21 mouse cellular contexts compared by ENCODE assay signal in the genomic region with DNA sequence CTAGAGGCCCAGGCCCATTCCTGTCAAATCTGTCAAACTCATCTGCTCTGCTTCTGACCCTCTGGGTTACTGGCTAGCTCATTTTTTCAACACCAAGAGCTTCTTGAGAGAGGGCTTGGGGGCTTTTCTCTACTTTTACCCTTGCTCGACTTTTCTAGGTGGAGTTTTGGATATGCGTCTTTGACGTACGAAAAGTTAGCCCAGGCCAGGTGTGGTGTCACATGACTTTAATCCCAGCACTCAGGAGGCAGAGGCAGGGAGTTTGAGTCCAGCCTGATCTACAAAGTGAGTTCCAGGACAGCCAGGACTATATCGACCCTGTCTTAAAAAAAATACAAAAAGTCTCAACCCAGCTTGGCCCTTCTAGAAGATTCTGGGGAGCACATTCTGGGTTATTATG. TPM values are rescaled to one million over a fixed set of nuclear protein-coding genes. Genes with fewer than 3 reads are reported as not detected.
DNase-seq lines count a peak whose midpoint lies in the region; ATAC-seq and TF ChIP-seq lines count a peak whose summit lies in the region.
"Had no signal": no experiment of that assay in that cellular context is flagged by ENCODE, and none has a peak within 500 bp of the region (broad histone marks: within the 10 kb centered on the region; RNA-seq: fewer than 3 reads in every experiment).

No protein-coding gene starts in this region.

- no peak overlapping the region for H3K4me2 ChIP-seq in hindbrain, embryonic 14.5 days (replicated peaks)
- H3K4me2 ChIP-seq in liver, embryonic 13.5 days = peak overlapping the region; percentile 88
- H3K4me2 ChIP-seq: limb, embryonic 13.5 days had no signal

- DNase-seq in hindbrain, embryonic 10.5 days (ENCODE audit: low spot score) = no peak
- no peak for DNase-seq in hindbrain, embryonic 14.5 days (ENCODE audit: low spot score)
- no peak for DNase-seq in G1E (ENCODE audit: low spot score)
- no peak for DNase-seq in liver, embryonic 13.5 days
- DNase-seq in left cerebral cortex, postnatal 10 days (ENCODE audit: extremely low spot score in 1 of 2, low spot score in 2 of 2) = no peak
- DNase-seq: cerebellum, adult 11-12 months had no signal

- 83% methylated on average over 5 of the region's 5 CpGs for WGBS in hindbrain, embryonic 10.5 days
- 92% methylated on average over 5 of the region's 5 CpGs for WGBS in hindbrain, embryonic 14.5 days
- WGBS in liver, embryonic 13.5 days (ENCODE audit: insufficient replicate concordance) = 45% methylated on average over 5 of the region's 5 CpGs

- peaks cover 93% of the 10 kb centered on the region for H3K4me1 ChIP-seq in erythroblast, embryonic 14.5 days (ENCODE audit: control insufficient read depth)
- peaks cover 52% of the 10 kb centered on the region for H3K4me1 ChIP-seq in hindbrain, embryonic 10.5 days (replicated peaks)
- H3K4me1 ChIP-seq in hindbrain, embryonic 14.5 days (replicated peaks; ENCODE audit: control insufficient read depth, insufficient read depth, low read length) = peaks cover 4% of the 10 kb centered on the region; the same call in 1 of the 2 replicates
- peaks cover 88% of the 10 kb centered on the region for H3K4me1 ChIP-seq in G1E (ENCODE audit: insufficient read depth, low read depth, low read length)
- H3K4me1 ChIP-seq in liver, embryonic 13.5 days (replicated peaks) = peaks cover 85% of the 10 kb centered on the region

- H3K27me3 ChIP-seq in erythroblast, embryonic 14.5 days (ENCODE audit: control insufficient read depth) = no peaks in the 10 kb centered on the region
- H3K27me3 ChIP-seq in hindbrain, embryonic 10.5 days (ENCODE audit: insufficient read depth, poor library complexity, severe bottlenecking) = peaks cover 4% of the 10 kb centered on the region; the same call in 1 of the 2 replicates
- no peaks in the 10 kb centered on the region for H3K27me3 ChIP-seq in hindbrain, embryonic 14.5 days (ENCODE audit: control insufficient read depth, insufficient read depth, low read length)
- peaks cover 5% of the 10 kb centered on the region for H3K27me3 ChIP-seq in G1E (ENCODE audit: insufficient read depth, low read length)
- H3K27me3 ChIP-seq in liver, embryonic 13.5 days = peaks cover 5% of the 10 kb centered on the region
- H3K27me3 ChIP-seq: limb, embryonic 13.5 days had no signal

- no peak for ATAC-seq in erythroblast, adult 5-6 weeks (replicated peaks; ENCODE audit: low FRiP score, poor library complexity, severe bottlenecking)
- no peak for ATAC-seq in hindbrain, embryonic 14.5 days (ENCODE audit: low FRiP score)
- ATAC-seq in G1E (ENCODE audit: extremely low read depth, insufficient number of reproducible peaks, low FRiP score, poor library complexity, severe bottlenecking) = no peak
- no peak for ATAC-seq in liver, embryonic 13.5 days (ENCODE audit: low read depth)
- no peak for ATAC-seq in granulocyte monocyte progenitor cell, adult 5-6 weeks (replicated peaks; ENCODE audit: poor library complexity, severe bottlenecking)
- ATAC-seq: forebrain, embryonic 16.5 days; hindbrain, postnatal 0 days had no signal

- intact Hi-C loops in left cerebral cortex, postnatal 10 days (cut with DNase I) = loop anchor here (5.0 kb wide), 2 partner anchors 104 to 129 kb away; no protein-coding TSS in a partner anchor

- H3K36me3 ChIP-seq in erythroblast, embryonic 14.5 days (ENCODE audit: control insufficient read depth) = peaks cover 39% of the 10 kb centered on the region
- no peaks in the 10 kb centered on the region for H3K36me3 ChIP-seq in hindbrain, embryonic 10.5 days
- no peaks in the 10 kb centered on the region for H3K36me3 ChIP-seq in hindbrain, embryonic 14.5 days (replicated peaks; ENCODE audit: control insufficient read depth, insufficient read depth)
- no peaks in the 10 kb centered on the region for H3K36me3 ChIP-seq in G1E (replicated peaks)
- H3K36me3 ChIP-seq in liver, embryonic 13.5 days = no peaks in the 10 kb centered on the region
- H3K36me3 ChIP-seq: limb, embryonic 13.5 days had no signal

- H3K9me3 ChIP-seq in erythroblast, embryonic 14.5 days (ENCODE audit: control insufficient read depth, low read length) = no peaks in the 10 kb centered on the region
- H3K9me3 ChIP-seq in hindbrain, embryonic 10.5 days = no peaks in the 10 kb centered on the region
- no peaks in the 10 kb centered on the region for H3K9me3 ChIP-seq in hindbrain, embryonic 14.5 days (ENCODE audit: control insufficient read depth, low read length)
- no peaks in the 10 kb centered on the region for H3K9me3 ChIP-seq in G1E (replicated peaks)
- H3K9me3 ChIP-seq in liver, embryonic 13.5 days (replicated peaks) = no peaks in the 10 kb centered on the region
- H3K9me3 ChIP-seq: limb, embryonic 13.5 days had no signal

- H3K4me3 ChIP-seq in erythroblast, embryonic 14.5 days (replicated peaks) = peak overlapping the region; percentile 67
- H3K4me3 ChIP-seq in hindbrain, embryonic 10.5 days = no peak overlapping the region
- no peak overlapping the region for H3K4me3 ChIP-seq in hindbrain, embryonic 14.5 days (replicated peaks; ENCODE audit: low read length)
- H3K4me3 ChIP-seq in G1E (ENCODE audit: low read depth, low read length) = peak overlapping the region; percentile 64; the same call in 1 of the 2 replicates
- peak overlapping the region; percentile 60 for H3K4me3 ChIP-seq in liver, embryonic 13.5 days (replicated peaks)
- H3K4me3 ChIP-seq: limb, embryonic 13.5 days had no signal

- peak overlapping the region; percentile 71; the same call in 1 of the 2 replicates for H3K27ac ChIP-seq in hindbrain, embryonic 10.5 days
- H3K27ac ChIP-seq in hindbrain, embryonic 14.5 days = no peak overlapping the region
- H3K27ac ChIP-seq in liver, embryonic 13.5 days = peak overlapping the region; percentile 99
- H3K27ac ChIP-seq: macrophage had no signal

- no peak for TF ChIP-seq CTCF in G1E (IDR thresholded peaks at IDR 0.05; ENCODE audit: low read depth, low read length)

- no peak overlapping the region for H3K9ac ChIP-seq in hindbrain, embryonic 14.5 days
- peak overlapping the region; percentile 91 for H3K9ac ChIP-seq in liver, embryonic 13.5 days

RNA-seq across cellular contexts. Expression of gene Zdhhc19, which starts 12.0 kb away (rescaled TPM):
- not detected in 2 replicates for polyA plus RNA-seq in erythroblast, embryonic 14.5 days (2012)
- not detected in 2 replicates for total RNA-seq in erythroblast, adult 5-6 weeks (2015; ENCODE audit: low replicate concordance)
- total RNA-seq in erythroblast, adult 5-6 weeks (2017; ENCODE audit: low replicate concordance) = not detected in 2 replicates
- polyA plus RNA-seq in hindbrain, embryonic 10.5 days (2016; fragmentation: Nextera tagmentation; extraction: Ambion mirVana) = not detected in 2 replicates
- polyA plus RNA-seq in hindbrain, embryonic 14.5 days (2014; fragmentation: Nextera tagmentation; extraction: Ambion mirVana) = not detected in 2 replicates
- not detected in 2 replicates for total RNA-seq in G1E (2014; fragmentation: Nextera tagmentation)
- 0.23 TPM in 1 of 2 replicates, not detected in the other for total RNA-seq in G1E (2017)
- not detected in 2 replicates for polyA plus RNA-seq in G1E (2012)
- polyA plus RNA-seq in liver, embryonic 13.5 days (2015; fragmentation: Nextera tagmentation; extraction: Ambion mirVana) = not detected in 2 replicates
- not detected in 2 replicates for total RNA-seq in granulocyte monocyte progenitor cell, adult 5-6 weeks (2014; fragmentation: Nextera tagmentation)
- not detected in 2 replicates for total RNA-seq in granulocyte monocyte progenitor cell, adult 5-6 weeks (2017)
- not detected for total RNA-seq in left cerebral cortex, postnatal 10 days (2021)
- total RNA-seq: gastrocnemius, postnatal 10 days; hindbrain, postnatal 0 days; layer of hippocampus, adult 18-20 months; left cerebral cortex, adult 8-10 months had no signal
- polyA plus RNA-seq: embryonic facial prominence, embryonic 14.5 days; forebrain, embryonic 16.5 days; heart, postnatal 0 days; kidney, embryonic 16.5 days; limb, embryonic 13.5 days; macrophage; midbrain, embryonic 14.5 days; urinary bladder, adult 2 months had no signal

RNA-seq across cellular contexts. Expression of gene Slc51a, which starts 20.4 kb away (rescaled TPM):
- polyA plus RNA-seq in erythroblast, embryonic 14.5 days (2012) = not detected in 2 replicates
- total RNA-seq in erythroblast, adult 5-6 weeks (2015; ENCODE audit: low replicate concordance) = not detected in 2 replicates
- not detected in 2 replicates for total RNA-seq in erythroblast, adult 5-6 weeks (2017; ENCODE audit: low replicate concordance)
- polyA plus RNA-seq in hindbrain, embryonic 10.5 days (2016; fragmentation: Nextera tagmentation; extraction: Ambion mirVana) = 0.20 and 0.44 TPM in 2 replicates
- 0.23 and 0.47 TPM in 2 replicates for polyA plus RNA-seq in hindbrain, embryonic 14.5 days (2014; fragmentation: Nextera tagmentation; extraction: Ambion mirVana)
- total RNA-seq in G1E (2014; fragmentation: Nextera tagmentation) (not detected in 2 replicates), G1E (2017) (1.3 and 2.0 TPM in 2 replicates)
- 0.02 TPM in 1 of 2 replicates, not detected in the other for polyA plus RNA-seq in G1E (2012)
- 0.65 and 0.71 TPM in 2 replicates for polyA plus RNA-seq in liver, embryonic 13.5 days (2015; fragmentation: Nextera tagmentation; extraction: Ambion mirVana)
- not detected in 2 replicates for total RNA-seq in granulocyte monocyte progenitor cell, adult 5-6 weeks (2014; fragmentation: Nextera tagmentation)
- total RNA-seq in granulocyte monocyte progenitor cell, adult 5-6 weeks (2017) = 0.05 and 0.30 TPM in 2 replicates
- not detected for total RNA-seq in left cerebral cortex, postnatal 10 days (2021)
- total RNA-seq: gastrocnemius, postnatal 10 days; hindbrain, postnatal 0 days; layer of hippocampus, adult 18-20 months; left cerebral cortex, adult 8-10 months had no signal
- polyA plus RNA-seq: hindbrain, postnatal 0 days; midbrain, embryonic 14.5 days; urinary bladder, adult 2 months had no signal

Comparison
In these comparisons a context has a peak if more than half of its experiments do, and no peak if none do; other contexts are left out.
1. H3K4me3 ChIP-seq: peak in erythroblast, embryonic 14.5 days (single experiment), G1E (single experiment) and liver, embryonic 13.5 days (single experiment); none in hindbrain, embryonic 10.5 days (single experiment) and hindbrain, embryonic 14.5 days (single experiment).